Mouse (Mus musculus) intestine, embryonic 15.5 days (tissue): ENCODE data around the gene Trcg1. TPM values are rescaled to one million over a fixed set of nuclear protein-coding genes. Genes with fewer than 3 reads are reported as not detected.

ENCODE experiments used
- ATAC-seq: fragments of 200-750 bp; cut with Nextera tagmentation; 2 replicates; pipeline ENCODE4 v1.8.0; 2017; ENCODE audit warnings: moderate TSS enrichment, moderate library complexity
- H3K27ac ChIP-seq: fragments of 300-500 bp; sonication (generic); 2 replicates; pipeline ENCODE4 v1.5.1; 2015; ENCODE audit warnings: mild to moderate bottlenecking, inconsistent platforms
- H3K27me3 ChIP-seq: fragments of 300-500 bp; sonication (generic); replicated peaks from 2 replicates; pipeline ENCODE4 v1.6.1; 2015; ENCODE audit warnings: inconsistent platforms
- H3K36me3 ChIP-seq: fragments of 300-500 bp; sonication (generic); 2 replicates; pipeline ENCODE4 v1.6.1; 2015; ENCODE audit warnings: inconsistent platforms
- H3K4me1 ChIP-seq: fragments of 300-500 bp; sonication (generic); replicated peaks from 2 replicates; pipeline ENCODE4 v1.6.1; 2015; ENCODE audit warnings: inconsistent platforms
- H3K4me2 ChIP-seq: fragments of 300-500 bp; sonication (generic); replicated peaks from 2 replicates; pipeline ENCODE4 v1.6.1; 2015; ENCODE audit warnings: mild to moderate bottlenecking, inconsistent platforms
- H3K4me3 ChIP-seq: fragments of 300-500 bp; sonication (generic); replicated peaks from 2 replicates; pipeline ENCODE4 v1.5.1; 2015; ENCODE audit warnings: inconsistent platforms
- H3K9ac ChIP-seq: fragments of 300-500 bp; sonication (generic); 2 replicates; pipeline ENCODE4 v1.6.1; 2015; ENCODE audit warnings: inconsistent platforms
- H3K9me3 ChIP-seq: fragments of 300-500 bp; sonication (generic); 2 replicates; pipeline ENCODE4 v1.6.1; 2016; ENCODE audit warnings: inconsistent platforms
- WGBS: fragments of 180-500 bp; shearing (Covaris S2); methylation state at CpG from one replicate; pipeline ENCODE4 v1.1.7; 2015; 5-methylcytosine and 5-hydroxymethylcytosine counted together
- polyA plus RNA-seq: library from polyadenylated mRNA; unstranded; fragments of >200 nt; fragmentation: Nextera tagmentation; extraction: Ambion mirVana; gene quantifications from 2 replicates; pipeline ENCODE4 v1.2.1, GENCODE M21; 2015

The Trcg1 gene
- polyA plus RNA-seq, 1 experiment from 2014 or later, result not detected

DNA sequence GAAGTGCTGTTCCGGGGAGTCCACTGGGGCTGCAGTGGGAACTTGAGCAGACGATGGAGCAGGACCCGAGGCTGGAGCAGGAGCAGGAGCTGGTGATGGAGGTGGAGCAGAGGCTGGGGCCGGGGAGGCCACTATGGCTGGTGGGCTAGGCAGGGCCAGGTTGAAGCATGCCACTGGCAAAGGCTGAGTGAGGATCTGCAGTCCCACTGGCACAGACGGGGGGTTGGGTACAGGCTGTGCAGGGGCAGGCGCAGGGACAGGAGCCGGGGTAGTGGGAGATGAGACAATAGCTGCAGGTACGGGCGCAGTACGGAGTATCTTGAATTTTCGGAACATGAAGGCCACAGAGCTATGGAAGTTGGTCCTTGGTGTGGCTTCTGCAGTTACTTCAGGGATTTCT is 20.5 kb downstream of the Trcg1 start:
- no peak overlapping the region for H3K4me3 ChIP-seq
- no peaks in the 10 kb centered on the region for H3K9me3 ChIP-seq
- H3K27ac ChIP-seq, result no peak overlapping the region
- H3K27me3 ChIP-seq, result no peaks in the 10 kb centered on the region
- ATAC-seq, result no peak
- no peak overlapping the region for H3K4me2 ChIP-seq
- H3K4me1 ChIP-seq, result peaks cover 28% of the 10 kb centered on the region
- H3K9ac ChIP-seq, result no peak overlapping the region
- 94% methylated on average over 11 of the region's 11 CpGs for WGBS
- peaks cover 53% of the 10 kb centered on the region for H3K36me3 ChIP-seq

DNA sequence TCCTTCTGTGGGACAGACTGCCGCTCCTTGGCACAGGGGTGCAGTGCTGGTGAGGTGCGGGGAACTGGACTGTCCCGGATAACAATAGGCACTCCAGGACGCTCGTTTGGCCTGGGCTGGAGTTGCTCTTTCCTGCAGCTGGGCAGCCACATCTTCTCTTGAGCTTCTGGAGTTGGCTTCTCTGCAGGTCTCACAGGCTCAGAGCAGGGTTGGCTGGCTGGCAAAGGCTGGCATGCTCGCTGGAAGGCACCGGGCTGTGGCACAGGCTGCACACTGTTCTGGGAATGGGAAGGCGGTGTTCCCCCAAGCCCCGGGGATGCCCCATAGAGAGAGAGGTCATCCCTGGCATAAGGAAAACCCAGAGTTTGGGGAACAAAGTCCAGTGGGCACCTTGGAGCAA is 21.3 kb downstream of the Trcg1 start:
- ATAC-seq, result no peak
- WGBS, result 93% methylated on average over 9 of the region's 9 CpGs
- no peak overlapping the region for H3K9ac ChIP-seq
- H3K4me2 ChIP-seq, result no peak overlapping the region
- H3K27ac ChIP-seq, result no peak overlapping the region
- peaks cover 46% of the 10 kb centered on the region for H3K36me3 ChIP-seq
- H3K9me3 ChIP-seq, result no peaks in the 10 kb centered on the region
- H3K27me3 ChIP-seq, result no peaks in the 10 kb centered on the region
- H3K4me3 ChIP-seq, result no peak overlapping the region
- H3K4me1 ChIP-seq, result peaks cover 28% of the 10 kb centered on the region

DNA sequence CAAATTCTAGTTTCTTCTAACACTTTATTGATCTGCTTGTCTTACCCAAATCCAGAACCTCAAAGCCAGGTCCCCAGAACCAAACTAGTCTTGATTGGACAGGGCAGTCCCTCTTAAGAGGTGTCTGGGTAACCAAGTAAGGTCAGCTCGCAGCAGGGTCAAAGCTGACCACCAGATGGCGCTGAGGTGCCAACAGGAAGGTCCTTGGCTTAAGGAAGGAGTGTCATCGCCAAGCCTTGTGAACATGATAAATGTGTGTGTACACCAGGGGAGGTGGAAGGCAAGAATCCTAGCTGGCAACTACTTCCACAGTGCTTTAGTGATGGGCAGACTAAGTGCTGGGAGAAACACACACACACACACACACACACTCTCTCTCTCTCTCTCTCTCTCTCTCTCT is 23.4 kb downstream of the Trcg1 start:
- WGBS, result 0% methylated on average over 3 of the region's 3 CpGs
- Histone ChIP-seq H3K27ac (0 out of 2 replicates have a peak overlapping the region, but pooled peaks have one; percentile 44), H3K36me3 (peaks cover 31% of the 10 kb centered on the region), H3K4me3 (no peak overlapping the region), H3K4me2 (peak overlapping the region; percentile 84), H3K9ac (no peak overlapping the region), H3K4me1 (peaks cover 31% of the 10 kb centered on the region), H3K9me3 (no peaks in the 10 kb centered on the region), H3K27me3 (no peaks in the 10 kb centered on the region)
- peak; percentile 32; the same call in 1 of the 2 replicates for ATAC-seq

DNA sequence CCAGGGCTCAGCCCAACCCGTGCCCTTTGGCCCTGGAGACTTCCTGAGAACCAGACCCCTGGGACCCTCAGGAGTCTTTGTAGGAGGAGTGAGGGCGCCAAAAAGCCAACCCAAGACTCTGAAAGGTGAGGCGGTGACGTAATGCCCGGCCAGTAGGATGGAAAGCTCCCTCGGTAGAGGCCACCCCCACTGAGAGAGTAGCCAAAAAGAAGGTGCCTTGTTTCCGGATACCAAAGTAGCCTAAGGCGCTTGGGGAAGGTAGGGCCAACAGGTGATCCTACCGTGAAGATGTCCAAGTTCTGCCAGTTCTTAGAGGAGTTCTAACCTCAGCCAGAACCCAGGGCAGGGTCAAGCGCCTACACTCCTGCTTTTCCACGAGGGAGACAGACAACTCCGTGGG is 24.6 kb downstream of the Trcg1 start:
- Histone ChIP-seq H3K4me2 (peak overlapping the region; percentile 84), H3K27ac (peak overlapping the region; percentile 86), H3K36me3 (peaks cover 26% of the 10 kb centered on the region), H3K4me1 (peaks cover 28% of the 10 kb centered on the region), H3K9me3 (no peaks in the 10 kb centered on the region), H3K9ac (peak overlapping the region; percentile 94), H3K4me3 (peak overlapping the region; percentile 93), H3K27me3 (no peaks in the 10 kb centered on the region)
- no peak for ATAC-seq
- 9% methylated on average over 12 of the region's 12 CpGs for WGBS

DNA sequence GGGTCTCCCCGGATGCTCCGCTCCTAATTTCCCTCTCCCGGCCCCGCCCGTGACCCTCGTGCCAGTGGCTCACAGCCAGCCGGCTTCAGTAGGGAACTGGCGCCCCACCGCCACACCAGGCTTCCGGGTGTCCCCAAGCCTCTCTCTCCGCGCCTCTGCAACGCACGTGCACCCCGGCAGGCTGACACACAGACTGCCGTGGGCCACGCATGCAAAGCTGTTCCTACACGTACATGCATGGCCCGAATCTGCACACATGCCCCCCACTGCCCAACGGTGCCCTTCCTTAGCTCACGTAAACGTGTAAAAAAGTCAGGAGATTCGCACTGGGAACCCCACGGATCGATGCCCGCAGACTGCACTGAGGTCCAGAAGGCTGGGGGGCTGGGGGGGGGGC is 25.2 kb downstream of the Trcg1 start:
- Histone ChIP-seq H3K4me3 (peak overlapping the region; percentile 93), H3K4me2 (peak overlapping the region; percentile 84), H3K27ac (peak overlapping the region; percentile 86), H3K9me3 (no peaks in the 10 kb centered on the region), H3K36me3 (peaks cover 20% of the 10 kb centered on the region), H3K27me3 (no peaks in the 10 kb centered on the region), H3K9ac (peak overlapping the region; percentile 94), H3K4me1 (peaks cover 27% of the 10 kb centered on the region)
- ATAC-seq, result peak; percentile 41
- under 1% methylated on average over 26 of the region's 26 CpGs for WGBS

DNA sequence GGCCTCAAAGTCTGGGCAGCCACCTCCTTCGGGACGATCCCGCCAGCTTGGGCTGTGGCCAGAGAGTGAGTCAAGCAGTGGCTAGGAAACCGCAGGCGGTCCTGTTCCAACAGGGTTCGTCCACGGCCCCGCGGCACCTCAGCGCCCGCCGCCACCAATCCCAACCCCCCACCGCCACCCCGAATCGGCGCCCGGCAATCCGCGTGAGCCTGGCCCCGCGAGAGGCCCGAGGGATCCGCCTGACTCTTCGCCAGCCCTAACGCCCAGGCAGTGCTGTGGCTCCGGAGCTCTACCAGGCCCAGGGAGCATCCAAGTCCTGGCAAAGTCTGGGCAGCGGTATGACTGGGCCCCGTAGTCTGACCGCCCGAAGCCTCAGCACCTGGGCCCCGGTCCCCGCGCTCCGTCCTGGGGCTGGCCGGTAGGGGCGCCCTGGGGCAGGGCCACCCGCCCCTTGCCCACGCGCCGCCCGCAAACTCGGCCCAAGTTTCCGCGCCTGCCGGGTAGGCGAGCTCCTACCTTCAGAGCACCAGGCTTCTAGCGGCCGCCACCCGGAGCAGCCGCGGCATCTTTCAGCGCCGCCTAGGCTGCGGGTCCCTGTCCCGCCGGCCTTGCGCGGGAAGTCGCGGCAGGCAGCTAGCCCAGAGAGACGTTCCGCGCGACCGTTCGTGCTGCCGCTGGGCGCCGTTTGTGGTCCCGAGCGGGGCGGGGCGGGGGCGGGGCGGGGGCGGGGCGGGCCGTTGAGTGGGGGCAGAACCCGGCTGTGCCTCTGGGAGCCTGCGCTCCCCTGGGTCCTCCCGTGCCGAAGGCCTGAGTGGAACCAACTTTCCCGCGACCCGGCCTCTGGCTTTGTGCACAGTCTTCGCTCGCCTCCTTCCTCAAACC is 25.8 kb downstream of the Trcg1 start, which contains the start of gene 1700017B05Rik:
Gene 1700017B05Rik, minus strand, starts transcription at position 700 of the 882 bp plus-strand sequence.
- H3K36me3 ChIP-seq, result peaks cover 14% of the 10 kb centered on the region
- peak within 1 kb of the TSS; percentile 94 for H3K9ac ChIP-seq
- no peaks in the 10 kb centered on the region for H3K27me3 ChIP-seq
- peak within 1 kb of the TSS; percentile 86 for H3K27ac ChIP-seq
- peak; percentile 90 for ATAC-seq
- no peaks in the 10 kb centered on the region for H3K9me3 ChIP-seq
- under 1% methylated on average over 79 of the region's 87 CpGs for WGBS
- H3K4me2 ChIP-seq, result peak within 1 kb of the TSS; percentile 84
- H3K4me1 ChIP-seq, result peaks cover 27% of the 10 kb centered on the region
- H3K4me3 ChIP-seq, result peak within 1 kb of the TSS; percentile 93

DNA sequence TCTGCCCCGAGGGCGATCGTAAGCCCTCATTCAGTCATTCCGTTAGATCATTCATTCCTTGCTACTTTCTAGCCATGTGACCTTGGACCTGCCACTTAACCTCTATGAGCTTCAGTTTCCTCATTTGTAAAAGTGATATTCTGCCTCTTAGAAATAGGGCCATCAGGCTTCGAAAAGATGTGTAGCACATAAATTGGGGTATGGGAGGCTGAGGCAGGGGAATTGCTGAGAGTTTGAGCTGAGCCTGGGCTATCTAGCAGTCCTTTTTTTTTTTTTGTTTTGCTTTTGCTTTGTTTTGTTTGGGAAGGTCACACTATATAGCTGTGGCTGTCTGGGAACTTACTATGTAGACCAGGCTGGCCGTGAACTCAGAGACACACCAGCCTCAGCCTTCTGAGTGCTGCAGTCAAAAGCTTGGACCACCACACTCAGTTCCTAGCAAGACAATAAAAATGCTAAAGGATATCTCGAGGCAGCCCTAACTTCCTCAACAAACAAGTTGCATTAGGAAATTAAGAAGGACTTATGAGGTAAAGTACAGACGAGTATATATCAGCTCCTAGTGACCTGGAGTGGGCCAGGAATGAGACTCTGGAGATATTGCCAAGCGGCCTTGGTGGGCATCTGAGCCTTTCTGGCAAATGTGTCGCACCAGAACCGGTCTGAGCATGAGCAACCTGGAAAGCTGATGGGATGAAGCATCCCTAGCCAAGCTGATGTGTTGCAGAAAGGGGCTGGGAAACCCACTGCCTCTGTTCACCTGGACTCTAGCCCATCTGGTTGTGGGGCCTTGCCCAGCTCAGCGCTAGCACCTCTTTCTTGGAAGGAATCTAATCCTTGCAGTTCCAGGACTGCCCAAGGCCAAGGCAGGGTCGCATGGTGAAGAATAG is 26.7 kb downstream of the Trcg1 start:
- Histone ChIP-seq H3K27ac (0 out of 2 replicates have a peak overlapping the region, but pooled peaks have one; percentile 86), H3K4me1 (peaks cover 31% of the 10 kb centered on the region), H3K9ac (peak overlapping the region; percentile 94), H3K9me3 (no peaks in the 10 kb centered on the region), H3K4me2 (peak overlapping the region; percentile 84), H3K4me3 (peak overlapping the region; percentile 93), H3K27me3 (no peaks in the 10 kb centered on the region), H3K36me3 (peaks cover 8% of the 10 kb centered on the region; the same call in 1 of the 2 replicates)
- ATAC-seq, result no peak
- 47% methylated on average over 13 of the region's 13 CpGs for WGBS

DNA sequence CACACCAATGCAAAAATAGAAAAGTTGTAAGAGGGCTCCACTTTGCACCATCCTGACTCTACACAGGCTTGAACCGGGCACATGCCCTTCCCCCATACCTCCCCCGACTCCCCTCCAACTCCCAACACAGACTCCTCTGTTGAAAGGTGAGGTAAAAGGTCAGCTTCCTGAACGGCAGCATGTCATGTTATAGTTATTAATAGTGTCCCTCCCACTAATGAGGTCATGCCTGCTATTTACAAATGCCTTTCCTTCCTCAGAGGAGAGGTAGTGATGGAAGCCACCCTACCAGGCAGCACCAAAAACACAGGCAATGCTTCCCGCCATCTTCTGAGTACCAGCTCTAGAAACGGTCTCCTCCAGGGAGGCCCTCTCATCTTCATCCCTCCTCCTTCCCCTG is 28.8 kb downstream of the Trcg1 start:
- H3K4me1 ChIP-seq, result peaks cover 28% of the 10 kb centered on the region
- WGBS, result 22% methylated on average over 5 of the region's 5 CpGs
- H3K4me3 ChIP-seq, result no peak overlapping the region
- no peaks in the 10 kb centered on the region for H3K9me3 ChIP-seq
- no peak for ATAC-seq
- no peak overlapping the region for H3K4me2 ChIP-seq
- H3K36me3 ChIP-seq, result no peaks in the 10 kb centered on the region
- no peak overlapping the region for H3K27ac ChIP-seq
- H3K27me3 ChIP-seq, result no peaks in the 10 kb centered on the region
- H3K9ac ChIP-seq, result no peak overlapping the region

DNA sequence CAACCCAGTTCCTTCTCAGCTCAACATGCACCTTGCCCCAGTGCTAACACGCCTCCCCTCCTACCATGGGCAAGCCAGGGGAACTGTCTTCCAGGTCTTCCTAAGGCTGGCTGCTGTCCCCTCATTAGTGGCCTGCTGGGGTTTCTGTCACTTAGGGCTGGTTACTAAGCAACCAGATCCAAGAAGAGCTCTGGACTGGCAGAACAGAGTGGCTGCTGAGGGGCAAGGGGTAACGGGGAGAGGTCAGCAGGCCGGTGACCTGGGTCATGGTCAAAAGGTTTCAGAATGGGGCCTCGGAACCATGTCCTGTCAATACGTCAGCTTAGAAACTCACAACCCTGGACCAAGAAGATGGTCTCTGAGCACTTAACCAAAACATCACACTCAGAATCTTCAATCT is 31.1 kb downstream of the Trcg1 start:
- Histone ChIP-seq H3K9ac (no peak overlapping the region), H3K4me3 (no peak overlapping the region), H3K9me3 (no peaks in the 10 kb centered on the region), H3K4me2 (no peak overlapping the region), H3K27ac (no peak overlapping the region), H3K4me1 (peaks cover 28% of the 10 kb centered on the region), H3K27me3 (no peaks in the 10 kb centered on the region), H3K36me3 (no peaks in the 10 kb centered on the region)
- 64% methylated on average over 5 of the region's 5 CpGs for WGBS
- ATAC-seq, result no peak

DNA sequence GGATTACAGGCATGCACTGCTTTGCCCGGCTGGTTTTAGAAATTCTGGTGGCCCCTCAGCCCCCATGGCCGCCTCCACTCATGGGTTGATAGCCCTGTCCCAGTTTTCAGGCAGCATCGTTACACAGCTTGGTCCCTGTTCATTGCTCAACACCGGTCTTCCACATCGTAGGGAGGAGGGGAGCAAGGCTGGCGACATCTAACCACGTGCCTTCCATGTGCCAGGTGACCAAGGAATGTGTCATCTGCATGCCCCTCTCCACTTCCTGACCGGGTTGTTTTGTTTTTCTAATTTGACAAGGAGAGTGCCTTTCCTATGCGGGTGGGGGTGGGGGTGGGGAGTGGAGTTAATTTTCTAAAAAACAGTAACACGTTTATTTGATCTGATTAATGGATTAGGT is 31.7 kb downstream of the Trcg1 start:
- Histone ChIP-seq H3K4me2 (no peak overlapping the region), H3K27ac (no peak overlapping the region), H3K4me3 (no peak overlapping the region), H3K36me3 (no peaks in the 10 kb centered on the region), H3K9ac (no peak overlapping the region), H3K27me3 (no peaks in the 10 kb centered on the region), H3K9me3 (no peaks in the 10 kb centered on the region), H3K4me1 (peaks cover 24% of the 10 kb centered on the region)
- 41% methylated on average over 10 of the region's 10 CpGs for WGBS
- ATAC-seq, result no peak

DNA sequence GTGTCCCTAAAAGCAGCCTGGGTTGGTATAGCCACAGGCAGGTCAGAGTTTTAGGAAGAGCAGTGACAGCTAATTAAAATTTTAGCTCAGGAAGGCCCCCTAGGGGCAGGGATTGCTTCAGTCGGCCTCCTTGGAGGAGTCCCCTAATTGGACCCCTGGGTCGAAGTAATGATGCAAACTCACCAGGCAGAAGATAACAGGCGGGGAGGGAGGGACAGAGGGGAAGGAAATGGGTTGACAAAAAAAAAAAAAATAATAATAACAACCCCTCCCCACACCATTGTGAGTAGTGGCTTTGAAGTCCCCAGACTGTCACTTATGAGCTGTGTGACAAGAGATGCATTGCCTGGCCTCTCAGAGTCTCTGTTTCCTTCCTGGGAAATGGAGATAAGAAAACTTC is 32.2 kb downstream of the Trcg1 start:
- no peaks in the 10 kb centered on the region for H3K9me3 ChIP-seq
- peaks cover 24% of the 10 kb centered on the region for H3K4me1 ChIP-seq
- no peak overlapping the region for H3K4me3 ChIP-seq
- ATAC-seq, result no peak
- H3K4me2 ChIP-seq, result no peak overlapping the region
- H3K36me3 ChIP-seq, result no peaks in the 10 kb centered on the region
- H3K27ac ChIP-seq, result no peak overlapping the region
- no peaks in the 10 kb centered on the region for H3K27me3 ChIP-seq
- no peak overlapping the region for H3K9ac ChIP-seq
- WGBS, result 39% methylated on average over 3 of the region's 3 CpGs

DNA sequence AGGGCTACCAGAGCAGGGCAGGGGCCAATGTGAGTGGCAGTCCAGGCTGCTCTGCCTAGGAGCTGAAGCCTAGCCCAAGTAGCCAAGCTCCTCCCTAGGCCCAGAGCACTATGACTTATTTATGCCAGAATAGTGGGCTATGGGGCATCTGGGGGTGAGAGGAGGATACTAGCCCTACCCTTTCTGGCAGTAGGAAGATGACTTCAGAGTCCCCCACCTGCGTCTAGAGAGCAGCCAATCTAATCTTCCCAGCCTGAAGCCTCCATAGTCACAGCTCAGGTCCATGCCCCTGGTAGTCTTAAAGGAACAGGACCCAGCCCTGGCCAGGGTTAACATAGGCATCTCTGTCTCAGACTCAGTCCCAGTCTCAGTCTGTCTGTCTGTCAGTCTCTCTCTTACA is 33.0 kb downstream of the Trcg1 start:
- H3K9me3 ChIP-seq, result no peaks in the 10 kb centered on the region
- H3K36me3 ChIP-seq, result no peaks in the 10 kb centered on the region
- 50% methylated on average over 1 of the region's 1 CpGs for WGBS
- no peak overlapping the region for H3K4me3 ChIP-seq
- no peak overlapping the region for H3K27ac ChIP-seq
- no peaks in the 10 kb centered on the region for H3K27me3 ChIP-seq
- H3K4me2 ChIP-seq, result no peak overlapping the region
- H3K9ac ChIP-seq, result no peak overlapping the region
- no peak for ATAC-seq
- H3K4me1 ChIP-seq, result peaks cover 29% of the 10 kb centered on the region
